Mouse (Mus musculus) right cerebral cortex, postnatal 10 days (tissue): Measurements from ENCODE around the gene Xlr5c.
"Not testable (repeated sequence)": the region's sequence is repeated elsewhere in the genome, so short reads cannot be mapped to it uniquely, and the experiment has no call there.

ENCODE experiments used
- DNase-seq, 2 experiments: peaks; one replicate each; pipeline ENCODE4 v3.0.0; 2021; ENCODE audit warnings: low spot score in 2 of 2

Gene Xlr5c

DNA sequence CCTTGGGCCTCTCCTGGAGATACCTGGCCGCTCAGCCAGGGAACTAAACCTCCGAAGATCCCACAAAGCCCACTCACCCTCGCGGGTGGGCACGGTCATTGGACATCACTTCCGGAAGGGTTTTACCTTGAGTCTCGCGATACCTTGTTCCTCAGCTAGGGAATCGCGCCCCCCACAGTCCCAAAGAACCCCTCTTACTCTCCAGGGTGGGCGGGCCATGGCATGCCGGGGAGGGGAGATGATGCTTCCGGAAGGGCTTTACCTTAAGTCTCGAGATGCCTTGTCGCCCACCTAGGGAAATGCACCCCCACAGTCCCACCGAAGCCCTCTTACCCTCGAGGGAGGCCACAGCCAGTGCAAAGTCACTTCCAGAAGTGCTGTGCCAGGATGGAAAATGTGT is at the start of gene Xlr5c, which contains the start of gene Xlr5a:
Xlr5c (minus strand) TSS at position 101 of the 400 bp plus-strand sequence.
Xlr5a (minus strand) TSS at position 101 of the 400 bp plus-strand sequence.
- DNase-seq: not testable (repeated sequence)

- DNase-seq: peak; percentile 82 to 83
These were observed 49.7 kb upstream of the Xlr5c start, which contains the start of gene Zfp275 for GRCm38 (mm10) chrX:73342483-73342895. Gene Zfp275, plus strand, starts transcription at chrX:73342621.

GRCm38 (mm10) chrX:73342068-73342467 is 49.3 kb upstream of the Xlr5c start:
- no peak for DNase-seq

DNA sequence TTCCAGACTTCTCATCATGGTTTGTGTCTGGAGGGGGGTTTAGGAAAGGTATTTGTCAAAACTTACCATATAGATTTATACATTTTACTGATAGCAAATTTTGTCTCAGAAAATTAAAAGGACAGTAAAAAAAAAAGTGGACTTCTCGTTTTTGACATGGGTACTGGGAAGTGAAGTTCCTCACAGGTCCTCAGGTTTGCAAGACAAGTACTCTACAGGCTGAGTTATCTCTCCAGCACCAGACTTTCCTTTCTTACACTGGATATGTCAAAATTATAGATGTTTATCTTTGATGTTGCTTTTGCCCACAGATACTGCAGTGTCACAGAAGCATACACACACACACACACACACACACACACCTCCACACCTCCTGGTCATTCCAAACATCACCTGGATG is 48.7 kb upstream of the Xlr5c start:
- DNase-seq: no peak

DNA sequence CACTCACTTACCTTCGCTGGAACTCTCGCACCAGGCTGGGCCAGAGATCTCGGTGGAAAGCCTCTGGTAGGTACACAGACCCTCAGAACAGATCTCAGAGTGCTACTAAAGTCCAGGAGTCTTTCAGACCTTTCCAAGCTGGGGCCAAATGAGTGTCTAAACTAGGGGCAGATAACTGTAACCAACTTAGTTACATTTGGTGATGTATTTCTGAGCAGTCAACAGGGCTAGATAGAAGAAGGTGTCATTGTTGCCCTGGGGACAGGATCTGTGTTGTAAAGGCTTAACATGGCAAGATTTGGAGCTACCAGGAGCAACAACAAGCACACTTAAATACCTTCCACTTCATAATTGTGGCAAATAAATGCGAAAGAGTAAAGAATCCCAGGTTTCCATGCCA is 44.0 kb upstream of the Xlr5c start, which contains the start of gene Gm45015:
Gm45015 (minus strand) TSS at position 101 of the 400 bp plus-strand sequence.
- no peak for DNase-seq

DNA sequence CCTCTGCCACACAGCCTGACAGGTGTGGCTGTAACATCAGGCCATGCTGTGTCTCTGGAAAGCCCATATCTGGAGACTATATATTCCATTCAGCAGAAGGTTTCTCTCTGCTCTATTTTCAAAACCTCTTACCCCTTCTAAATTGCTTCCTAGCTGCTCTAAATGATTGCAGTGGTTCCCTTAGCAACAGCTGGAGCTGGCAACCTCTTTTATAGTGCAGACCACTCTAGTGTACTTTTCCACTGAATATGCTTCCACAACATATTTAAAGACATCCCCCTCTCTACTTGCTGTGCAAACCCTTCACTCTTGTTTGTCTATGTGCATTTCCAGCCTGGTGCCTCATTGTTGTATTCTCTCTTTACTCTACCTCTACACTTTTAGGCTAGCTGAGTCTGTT is 40.8 kb upstream of the Xlr5c start:
- no peak for DNase-seq

DNA sequence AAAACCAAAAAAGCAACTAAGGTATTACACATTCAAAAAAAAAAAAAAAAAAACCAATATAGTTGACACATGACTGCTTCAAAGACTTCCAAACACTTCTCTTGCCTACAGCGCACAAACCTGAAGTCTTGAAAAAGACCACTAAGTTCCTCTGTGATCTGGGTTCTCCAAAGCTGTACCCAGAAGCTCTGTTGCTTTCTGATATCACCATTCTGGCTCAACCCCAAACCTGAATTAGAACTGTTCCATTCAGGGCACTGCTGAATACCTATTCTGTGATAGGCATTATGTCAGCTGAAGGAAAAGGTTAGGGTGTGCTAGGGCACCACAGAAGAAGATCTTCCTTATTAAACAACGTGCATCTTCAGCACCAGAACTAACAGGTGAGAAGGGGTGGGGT is 34.4 kb upstream of the Xlr5c start:
- DNase-seq: no peak

GRCm38 (mm10) chrX:73321029-73321428 is 28.3 kb upstream of the Xlr5c start:
- DNase-seq: no peak

- peak; percentile 30 to 41 for DNase-seq
These were observed 19.7 kb upstream of the Xlr5c start for GRCm38 (mm10) chrX:73312522-73312921.

- not testable (repeated sequence) for DNase-seq
These were observed 3.0 kb upstream of the Xlr5c start for GRCm38 (mm10) chrX:73295745-73296144.

- DNase-seq: not testable (repeated sequence)
These were observed 27.5 kb downstream of the Xlr5c start, which contains the start of gene Xlr3c for GRCm38 (mm10) chrX:73265270-73265669. Gene Xlr3c, minus strand, starts transcription at chrX:73265390.

DNA sequence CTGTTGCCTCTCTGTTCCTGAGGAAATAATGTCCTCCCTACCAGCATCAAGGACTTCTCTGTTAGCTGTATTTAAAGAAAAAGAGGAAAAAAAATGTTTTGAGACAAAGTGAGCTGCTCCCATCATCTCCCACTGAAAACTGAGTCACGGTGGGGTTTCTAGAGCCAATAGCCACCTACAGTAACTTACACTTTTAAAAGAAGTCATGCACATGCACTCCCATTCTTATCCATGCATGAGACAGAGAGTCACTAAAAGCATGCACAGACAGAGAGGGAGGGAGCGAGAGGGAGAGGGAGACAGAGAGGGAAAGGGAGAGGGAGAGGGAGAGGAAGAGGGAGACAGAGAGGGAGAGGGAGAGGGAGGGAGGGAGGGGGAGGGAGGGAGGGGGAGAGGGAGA is 30.3 kb downstream of the Xlr5c start:
- not testable (repeated sequence) for DNase-seq

DNA sequence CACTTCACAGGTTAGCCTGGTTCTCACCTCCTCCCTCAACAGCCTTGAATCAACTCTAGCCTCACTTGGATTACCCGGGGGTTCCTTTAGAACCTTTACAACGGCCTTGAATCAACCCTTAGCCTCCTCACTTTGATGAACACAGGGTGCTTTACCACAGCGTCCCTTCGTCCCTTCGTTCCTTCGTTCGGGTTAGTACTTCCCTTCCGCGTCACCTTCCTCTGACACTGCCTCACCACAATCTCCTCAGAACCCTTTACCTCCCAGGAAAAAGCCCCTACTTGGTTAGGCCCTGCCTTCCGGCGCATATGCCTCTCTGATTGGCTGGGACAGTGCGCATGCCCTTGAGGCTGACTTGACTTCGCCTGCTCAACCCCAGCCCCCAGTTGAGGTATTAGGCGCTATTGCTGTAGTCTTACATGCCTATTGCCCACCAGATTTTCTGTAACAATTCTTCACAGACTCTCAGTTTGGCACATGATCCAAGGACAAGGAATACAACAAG is 49.9 kb downstream of the Xlr5c start, which contains the start of gene Xlr4c:
Xlr4c (minus strand) TSS at position 310 of the 505 bp plus-strand sequence.
- DNase-seq: not testable (repeated sequence)
